Mouse (Mus musculus) hindbrain, embryonic 15.5 days (tissue): ENCODE measurements around the gene Iqca. TPM values are rescaled to one million over a fixed set of nuclear protein-coding genes. Genes with fewer than 3 reads are reported as not detected.

Experiments
- ATAC-seq: fragments of 200-750 bp; cut with Nextera tagmentation; 2 replicates; pipeline ENCODE4 v1.8.0; 2017; ENCODE audit warnings: low read depth, moderate number of reproducible peaks, moderate TSS enrichment; ENCODE audit not compliant: low FRiP score
- H3K27ac ChIP-seq: fragments of 300-500 bp; sonication (generic); replicated peaks from 2 replicates; pipeline ENCODE4 v1.5.1; 2015; ENCODE audit warnings: mild to moderate bottlenecking, inconsistent platforms
- H3K27me3 ChIP-seq: fragments of 300-500 bp; sonication (generic); 2 replicates; pipeline ENCODE4 v1.6.1; 2015; ENCODE audit warnings: control low read depth, inconsistent platforms
- H3K36me3 ChIP-seq: fragments of 300-500 bp; sonication (generic); 2 replicates; pipeline ENCODE4 v1.6.1; 2015; ENCODE audit warnings: control low read depth, inconsistent platforms
- H3K4me1 ChIP-seq: fragments of 300-500 bp; sonication (generic); replicated peaks from 2 replicates; pipeline ENCODE4 v1.6.1; 2015; ENCODE audit warnings: control low read depth, inconsistent platforms
- H3K4me2 ChIP-seq: fragments of 300-500 bp; sonication (generic); 2 replicates; pipeline ENCODE4 v1.6.1; 2015; ENCODE audit warnings: moderate library complexity, mild to moderate bottlenecking, inconsistent platforms
- H3K4me3 ChIP-seq: fragments of 300-500 bp; sonication (generic); 2 replicates; pipeline ENCODE4 v1.5.1; 2015; ENCODE audit warnings: mild to moderate bottlenecking, inconsistent platforms
- H3K9ac ChIP-seq: fragments of 300-500 bp; sonication (generic); 2 replicates; pipeline ENCODE4 v1.6.1; 2015; ENCODE audit warnings: inconsistent platforms
- H3K9me3 ChIP-seq: fragments of 300-500 bp; sonication (generic); 2 replicates; pipeline ENCODE4 v1.6.1; 2016; ENCODE audit warnings: control low read depth, inconsistent platforms
- whole genome bisulfite sequencing: fragments of 180-500 bp; shearing (Covaris S2); methylation state at CpG from one replicate; pipeline ENCODE4 v1.1.7; 2015; 5-methylcytosine and 5-hydroxymethylcytosine counted together
- polyA plus RNA-seq: library from polyadenylated mRNA; unstranded; fragments of >200 nt; fragmentation: Nextera tagmentation; extraction: Ambion mirVana; gene quantifications from 2 replicates; pipeline ENCODE4 v1.2.1, GENCODE M21; 2015

Gene Iqca
- polyA plus RNA-seq, 1 experiment from 2014 or later = 1.4 TPM

DNA sequence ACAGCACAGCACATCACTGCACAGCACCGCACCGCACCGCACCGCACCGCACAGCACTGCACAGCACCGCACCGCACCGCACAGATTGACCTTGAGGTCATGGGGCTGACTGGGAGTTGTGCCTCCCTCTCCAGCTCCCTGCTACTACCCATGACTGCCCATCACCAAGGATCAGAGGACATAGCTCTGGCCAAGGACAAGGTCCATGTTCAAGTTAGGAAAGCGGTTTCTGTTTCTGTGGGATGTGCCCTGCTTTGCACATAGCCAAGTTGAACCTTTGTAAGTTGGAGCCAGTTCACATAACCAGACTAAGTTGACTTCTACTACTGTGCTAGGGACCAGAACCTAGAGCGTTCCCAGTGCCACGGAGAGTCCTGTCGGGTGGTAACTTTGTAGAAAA is 28.6 kb downstream of the Iqca start:
- Histone ChIP-seq H3K27ac (no peak overlapping the region), H3K4me1 (no peaks in the 10 kb centered on the region), H3K4me3 (no peak overlapping the region), H3K27me3 (no peaks in the 10 kb centered on the region), H3K9me3 (no peaks in the 10 kb centered on the region), H3K9ac (no peak overlapping the region), H3K4me2 (no peak overlapping the region), H3K36me3 (no peaks in the 10 kb centered on the region)
- no peak for ATAC-seq
- 94% methylated on average over 12 of the region's 12 CpGs for WGBS

DNA sequence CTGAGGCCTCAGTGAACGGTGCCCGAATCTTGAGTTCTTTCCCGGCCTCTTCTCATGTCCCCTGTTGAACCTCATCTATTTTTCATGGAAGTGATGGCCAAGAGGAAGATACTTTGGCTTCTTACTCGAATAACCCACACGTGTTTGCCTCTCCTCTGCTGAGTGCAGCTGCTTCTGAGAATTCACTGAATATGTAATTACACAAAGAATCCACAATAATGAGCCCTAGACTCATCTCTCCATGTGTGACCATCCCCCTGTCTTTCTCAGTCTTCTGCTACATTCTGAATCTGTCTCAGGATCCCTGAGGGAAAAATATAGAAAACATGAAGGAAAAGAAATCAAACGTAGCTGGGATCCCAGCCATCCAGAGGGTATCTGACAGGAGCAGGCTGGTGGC is 32.5 kb downstream of the Iqca start:
- Histone ChIP-seq H3K36me3 (no peaks in the 10 kb centered on the region), H3K4me3 (no peak overlapping the region), H3K4me1 (no peaks in the 10 kb centered on the region), H3K27ac (no peak overlapping the region), H3K9ac (no peak overlapping the region), H3K4me2 (no peak overlapping the region), H3K27me3 (no peaks in the 10 kb centered on the region), H3K9me3 (no peaks in the 10 kb centered on the region)
- no peak for ATAC-seq
- WGBS = 71% methylated on average over 6 of the region's 6 CpGs

GRCm38 (mm10) chr1:90119214-90119613 is 34.0 kb downstream of the Iqca start:
- H3K4me1 ChIP-seq = no peaks in the 10 kb centered on the region
- no peak overlapping the region for H3K4me3 ChIP-seq
- no peaks in the 10 kb centered on the region for H3K9me3 ChIP-seq
- H3K27ac ChIP-seq = no peak overlapping the region
- ATAC-seq = no peak
- H3K4me2 ChIP-seq = no peak overlapping the region
- WGBS = 76% methylated on average over 12 of the region's 12 CpGs
- H3K9ac ChIP-seq = no peak overlapping the region
- H3K36me3 ChIP-seq = no peaks in the 10 kb centered on the region
- no peaks in the 10 kb centered on the region for H3K27me3 ChIP-seq

- no peak overlapping the region for H3K4me2 ChIP-seq
- no peak overlapping the region for H3K9ac ChIP-seq
- H3K27ac ChIP-seq = no peak overlapping the region
- no peak for ATAC-seq
- H3K9me3 ChIP-seq = no peaks in the 10 kb centered on the region
- no peak overlapping the region for H3K4me3 ChIP-seq
- 88% methylated on average over 7 of the region's 7 CpGs for WGBS
- no peaks in the 10 kb centered on the region for H3K27me3 ChIP-seq
- no peaks in the 10 kb centered on the region for H3K4me1 ChIP-seq
- no peaks in the 10 kb centered on the region for H3K36me3 ChIP-seq
Measured at GRCm38 (mm10) chr1:90117207-90117606, 36.0 kb downstream of the Iqca start.

GRCm38 (mm10) chr1:90114586-90114985 is 38.6 kb downstream of the Iqca start:
- Histone ChIP-seq H3K4me3 (no peak overlapping the region), H3K4me1 (no peaks in the 10 kb centered on the region), H3K9me3 (no peaks in the 10 kb centered on the region), H3K36me3 (no peaks in the 10 kb centered on the region), H3K9ac (no peak overlapping the region), H3K27me3 (no peaks in the 10 kb centered on the region), H3K4me2 (no peak overlapping the region), H3K27ac (no peak overlapping the region)
- no peak for ATAC-seq
- WGBS = 91% methylated on average over 5 of the region's 5 CpGs

GRCm38 (mm10) chr1:90113655-90114244 is 39.5 kb downstream of the Iqca start:
- Histone ChIP-seq H3K4me2 (no peak overlapping the region), H3K9ac (no peak overlapping the region), H3K4me3 (no peak overlapping the region), H3K9me3 (no peaks in the 10 kb centered on the region), H3K36me3 (no peaks in the 10 kb centered on the region), H3K27me3 (no peaks in the 10 kb centered on the region), H3K4me1 (no peaks in the 10 kb centered on the region), H3K27ac (no peak overlapping the region)
- 83% methylated on average over 6 of the region's 6 CpGs for WGBS
- ATAC-seq = no peak

DNA sequence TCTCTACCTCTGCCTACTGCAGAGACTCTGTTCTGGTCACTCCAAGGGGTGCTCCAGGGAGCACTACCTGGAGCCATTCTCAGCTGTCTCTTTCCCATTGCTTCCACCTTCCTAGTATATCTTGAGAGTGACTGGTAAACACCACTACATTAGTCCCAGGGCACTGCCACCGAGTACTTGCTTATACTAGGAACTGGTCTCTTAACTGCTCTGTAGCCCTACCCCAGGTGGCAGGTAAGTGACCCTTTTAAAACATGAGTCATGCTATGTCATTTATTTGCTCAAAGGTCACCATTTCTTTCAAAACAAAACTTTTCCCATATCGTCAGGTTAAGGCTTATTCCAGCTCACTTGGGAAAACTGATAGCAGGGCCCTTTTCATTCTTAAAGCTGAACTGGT is 40.5 kb downstream of the Iqca start:
- no peaks in the 10 kb centered on the region for H3K27me3 ChIP-seq
- H3K36me3 ChIP-seq = no peaks in the 10 kb centered on the region
- ATAC-seq = no peak
- no peak overlapping the region for H3K9ac ChIP-seq
- H3K4me3 ChIP-seq = no peak overlapping the region
- 92% methylated on average over 2 of the region's 2 CpGs for WGBS
- H3K4me2 ChIP-seq = no peak overlapping the region
- no peak overlapping the region for H3K27ac ChIP-seq
- no peaks in the 10 kb centered on the region for H3K4me1 ChIP-seq
- no peaks in the 10 kb centered on the region for H3K9me3 ChIP-seq

DNA sequence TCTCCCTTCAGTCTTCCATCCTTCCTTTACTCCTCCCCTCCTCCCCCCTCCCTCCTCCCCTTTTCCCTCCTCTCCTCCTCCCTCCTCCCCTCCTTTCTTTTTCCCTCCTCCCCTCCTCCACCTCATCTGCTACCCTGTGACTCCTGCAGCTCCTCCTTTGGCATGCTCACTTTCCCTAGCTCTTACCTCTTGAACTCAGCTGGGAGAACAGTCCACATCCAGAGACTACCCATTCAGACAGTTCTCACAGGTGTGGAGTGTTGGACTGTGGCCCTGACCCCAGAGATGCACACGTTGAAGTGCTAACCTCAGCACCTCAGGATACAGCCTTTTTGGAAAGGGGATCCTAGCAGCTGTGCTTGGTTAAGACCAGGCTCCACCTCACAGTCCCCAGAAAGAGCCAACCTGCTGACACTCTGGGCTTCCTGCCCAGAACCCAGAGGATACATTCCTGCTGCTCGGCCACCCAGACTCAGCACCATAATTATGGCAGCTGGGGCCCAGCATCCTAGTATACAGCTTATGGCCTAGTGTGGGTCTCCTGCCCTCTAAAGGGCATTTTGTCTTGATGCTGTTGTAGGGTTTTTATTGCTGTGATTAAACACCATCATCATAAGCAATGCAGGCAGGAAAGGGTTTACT is 41.9 kb downstream of the Iqca start:
- WGBS = 53% methylated on average over 2 of the region's 2 CpGs
- Histone ChIP-seq H3K36me3 (no peaks in the 10 kb centered on the region), H3K4me3 (no peak overlapping the region), H3K4me2 (no peak overlapping the region), H3K4me1 (no peaks in the 10 kb centered on the region), H3K9me3 (no peaks in the 10 kb centered on the region), H3K27ac (no peak overlapping the region), H3K9ac (no peak overlapping the region), H3K27me3 (no peaks in the 10 kb centered on the region)
- ATAC-seq = peak; percentile 56; the same call in 1 of the 2 replicates

- Histone ChIP-seq H3K4me3 (no peak overlapping the region), H3K27me3 (no peaks in the 10 kb centered on the region), H3K36me3 (no peaks in the 10 kb centered on the region), H3K9ac (no peak overlapping the region), H3K27ac (no peak overlapping the region), H3K9me3 (no peaks in the 10 kb centered on the region), H3K4me2 (no peak overlapping the region), H3K4me1 (no peaks in the 10 kb centered on the region)
- 67% methylated on average over 8 of the region's 8 CpGs for WGBS
- ATAC-seq = no peak
Measured at GRCm38 (mm10) chr1:90103896-90104487, 49.2 kb downstream of the Iqca start.

DNA sequence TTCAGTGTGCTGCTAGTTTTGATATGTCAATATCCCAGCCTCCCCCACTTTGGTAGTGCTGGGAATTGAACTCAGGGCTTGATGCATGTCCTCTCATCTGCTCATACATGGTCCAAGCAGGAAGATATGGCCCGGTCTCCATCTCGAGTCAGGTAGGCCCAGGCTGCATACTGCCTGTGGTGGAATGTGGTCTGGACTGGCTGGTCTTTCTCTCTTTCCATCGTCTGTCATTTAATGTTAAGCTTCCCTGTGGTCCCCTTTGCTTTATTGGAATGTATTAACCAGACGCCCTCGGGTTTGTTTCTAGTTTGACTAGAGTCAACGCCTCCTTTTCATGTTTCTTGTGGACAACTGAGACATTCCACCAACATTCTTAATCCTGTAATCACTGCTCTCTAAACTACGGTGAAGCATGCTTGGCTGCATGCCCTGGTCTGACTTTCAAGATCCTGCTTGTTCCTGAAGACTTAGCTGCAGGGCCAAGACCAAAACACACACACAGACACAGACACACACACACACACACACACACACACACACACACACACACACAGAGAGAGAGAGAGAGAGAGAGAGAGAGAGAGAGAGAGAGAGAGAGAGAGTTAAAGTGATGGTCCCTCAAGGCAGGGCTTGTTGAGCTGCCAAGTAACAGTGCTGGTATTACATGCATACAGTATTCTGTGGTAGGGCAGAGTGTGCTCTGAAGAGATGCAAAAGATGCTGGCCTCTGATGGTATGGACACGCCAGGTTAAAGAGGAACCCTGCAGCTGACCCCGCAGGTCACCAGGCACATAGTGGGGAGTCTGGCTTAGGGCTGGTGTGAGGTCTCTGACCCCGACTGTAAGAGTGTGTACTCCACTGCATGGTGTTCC is 52.6 kb downstream of the Iqca start:
- no peak for ATAC-seq
- no peaks in the 10 kb centered on the region for H3K9me3 ChIP-seq
- no peak overlapping the region for H3K27ac ChIP-seq
- H3K4me3 ChIP-seq = no peak overlapping the region
- no peak overlapping the region for H3K9ac ChIP-seq
- H3K4me1 ChIP-seq = no peaks in the 10 kb centered on the region
- no peaks in the 10 kb centered on the region for H3K27me3 ChIP-seq
- H3K36me3 ChIP-seq = no peaks in the 10 kb centered on the region
- H3K4me2 ChIP-seq = no peak overlapping the region
- 74% methylated on average over 10 of the region's 10 CpGs for WGBS

GRCm38 (mm10) chr1:90092816-90093493 is 60.2 kb downstream of the Iqca start:
- ATAC-seq = no peak
- 80% methylated on average over 10 of the region's 10 CpGs for WGBS
- no peaks in the 10 kb centered on the region for H3K9me3 ChIP-seq

More at GRCm38 (mm10) chr1:90092816-90093493, 60.2 kb downstream of the Iqca start:
- no peak overlapping the region for H3K4me3 ChIP-seq
- no peaks in the 10 kb centered on the region for H3K36me3 ChIP-seq
- H3K27ac ChIP-seq = no peak overlapping the region
- no peaks in the 10 kb centered on the region for H3K4me1 ChIP-seq
- H3K4me2 ChIP-seq = no peak overlapping the region
- H3K27me3 ChIP-seq = no peaks in the 10 kb centered on the region
- no peak overlapping the region for H3K9ac ChIP-seq
